Mouse (Mus musculus): ENCODE measurements around the gene Jsrp1. TPM values are rescaled to one million over a fixed set of nuclear protein-coding genes. Genes with fewer than 3 reads are reported as not detected.
A peak's percentile ranks its signal among the peaks of the same experiment; 100 is the strongest.
"Not testable (repeated sequence)": the region's sequence is repeated elsewhere in the genome, so short reads cannot be mapped to it uniquely, and the experiment has no call there.

Gene Jsrp1
- total and polyA plus RNA-seq, 3 experiments = 0.07 TPM; not detected in 2

- DNase-seq (ENCODE audit: low spot score) = no peak
- H3K27me3 ChIP-seq (ENCODE audit: insufficient read depth, low read length) = peaks cover 14% of the 10 kb centered on the region
- TF ChIP-seq CTCF (IDR thresholded peaks at IDR 0.05; ENCODE audit: low read depth, low read length) = no peak
- TF ChIP-seq GATA1 (IDR thresholded peaks at IDR 0.05; ENCODE audit: borderline replicate concordance, low read length) = no peak
- TF ChIP-seq POLR2AphosphoS5 (IDR thresholded peaks at IDR 0.05; ENCODE audit: insufficient replicate concordance, low read depth, low read length) = no peak
- ATAC-seq (ENCODE audit: extremely low read depth, insufficient number of reproducible peaks, low FRiP score, poor library complexity, severe bottlenecking) = no peak
- peaks cover 20% of the 10 kb centered on the region for H3K4me1 ChIP-seq (ENCODE audit: insufficient read depth, low read depth, low read length)
- H3K9me3 ChIP-seq (replicated peaks) = peaks cover 11% of the 10 kb centered on the region
- H3K4me3 ChIP-seq (ENCODE audit: low read depth, low read length) = no peak overlapping the region
- H3K36me3 ChIP-seq (replicated peaks) = no peaks in the 10 kb centered on the region
Measured at GRCm38 (mm10) chr10:80817164-80817563, 3.9 kb upstream of the Jsrp1 start.

- Histone ChIP-seq H3K27me3 (ENCODE audit: insufficient read depth, low read length) (peaks cover 16% of the 10 kb centered on the region), H3K9me3 (replicated peaks) (peaks cover 11% of the 10 kb centered on the region), H3K4me1 (ENCODE audit: insufficient read depth, low read depth, low read length) (peaks cover 19% of the 10 kb centered on the region)
- not testable (repeated sequence) for H3K36me3 ChIP-seq (replicated peaks); ATAC-seq (ENCODE audit: extremely low read depth, insufficient number of reproducible peaks, low FRiP score, poor library complexity, severe bottlenecking); H3K4me3 ChIP-seq (ENCODE audit: low read depth, low read length); DNase-seq (ENCODE audit: low spot score)
Measured at GRCm38 (mm10) chr10:80816303-80816702, 3.0 kb upstream of the Jsrp1 start.

- TF ChIP-seq GATA1 (IDR thresholded peaks at IDR 0.05; ENCODE audit: borderline replicate concordance, low read length) = no peak
- TF ChIP-seq GATA2 (IDR thresholded peaks at IDR 0.05; ENCODE audit: borderline replicate concordance, low read depth, low read length) = no peak
- TF ChIP-seq POLR2AphosphoS5 (IDR thresholded peaks at IDR 0.05; ENCODE audit: insufficient replicate concordance, low read depth, low read length) = no peak
- no peak for TF ChIP-seq TAL1 (conservative IDR thresholded peaks at IDR 0.05; ENCODE audit: low read depth, low read length)
- TF ChIP-seq CTCF (IDR thresholded peaks at IDR 0.05; ENCODE audit: low read depth, low read length) = no peak
- Histone ChIP-seq H3K36me3 (replicated peaks) (no peaks in the 10 kb centered on the region), H3K4me3 (ENCODE audit: low read depth, low read length) (no peak overlapping the region), H3K4me1 (ENCODE audit: insufficient read depth, low read depth, low read length) (peaks cover 26% of the 10 kb centered on the region), H3K9me3 (replicated peaks) (peaks cover 11% of the 10 kb centered on the region), H3K27me3 (ENCODE audit: insufficient read depth, low read length) (peaks cover 25% of the 10 kb centered on the region)
- DNase-seq (ENCODE audit: low spot score) (no peak), ATAC-seq (ENCODE audit: extremely low read depth, insufficient number of reproducible peaks, low FRiP score, poor library complexity, severe bottlenecking) (no peak)
Measured at GRCm38 (mm10) chr10:80814800-80815199, 1.5 kb upstream of the Jsrp1 start.

- Histone ChIP-seq H3K4me3 (ENCODE audit: low read depth, low read length) (no peak overlapping the region), H3K27me3 (ENCODE audit: insufficient read depth, low read length) (peaks cover 40% of the 10 kb centered on the region), H3K9me3 (replicated peaks) (peaks cover 11% of the 10 kb centered on the region), H3K36me3 (replicated peaks) (peaks cover 8% of the 10 kb centered on the region), H3K4me1 (ENCODE audit: insufficient read depth, low read depth, low read length) (peaks cover 26% of the 10 kb centered on the region)
- DNase-seq (ENCODE audit: low spot score) (no peak), ATAC-seq (ENCODE audit: extremely low read depth, insufficient number of reproducible peaks, low FRiP score, poor library complexity, severe bottlenecking) (no peak)
- no peak for TF ChIP-seq POLR2AphosphoS5 (IDR thresholded peaks at IDR 0.05; ENCODE audit: insufficient replicate concordance, low read depth, low read length)
- no peak for TF ChIP-seq GATA1 (IDR thresholded peaks at IDR 0.05; ENCODE audit: borderline replicate concordance, low read length)
- TF ChIP-seq CTCF (IDR thresholded peaks at IDR 0.05; ENCODE audit: low read depth, low read length) = no peak
- TF ChIP-seq TAL1 (conservative IDR thresholded peaks at IDR 0.05; ENCODE audit: low read depth, low read length) = no peak
- TF ChIP-seq GATA2 (IDR thresholded peaks at IDR 0.05; ENCODE audit: borderline replicate concordance, low read depth, low read length) = no peak
Measured at GRCm38 (mm10) chr10:80812391-80813041, 782 bp downstream of the Jsrp1 start.

GRCm38 (mm10) chr10:80810084-80810483 is 3.2 kb downstream of the Jsrp1 start:
- peak overlapping the region; percentile 55; the same call in 1 of the 2 replicates for H3K4me3 ChIP-seq (ENCODE audit: low read depth, low read length)
- H3K4me1 ChIP-seq (ENCODE audit: insufficient read depth, low read depth, low read length) = peaks cover 40% of the 10 kb centered on the region
- TF ChIP-seq TAL1 (conservative IDR thresholded peaks at IDR 0.05; ENCODE audit: low read depth, low read length) = no peak
- no peak for TF ChIP-seq GATA2 (IDR thresholded peaks at IDR 0.05; ENCODE audit: borderline replicate concordance, low read depth, low read length)
- no peak for TF ChIP-seq CTCF (IDR thresholded peaks at IDR 0.05; ENCODE audit: low read depth, low read length)
- no peak for TF ChIP-seq GATA1 (IDR thresholded peaks at IDR 0.05; ENCODE audit: borderline replicate concordance, low read length)
- TF ChIP-seq POLR2AphosphoS5 (IDR thresholded peaks at IDR 0.05; ENCODE audit: insufficient replicate concordance, low read depth, low read length) = no peak
- H3K36me3 ChIP-seq (replicated peaks) = peaks cover 31% of the 10 kb centered on the region
- H3K27me3 ChIP-seq (ENCODE audit: insufficient read depth, low read length) = peaks cover 40% of the 10 kb centered on the region
- peaks cover 25% of the 10 kb centered on the region for H3K9me3 ChIP-seq (replicated peaks)
- no peak for DNase-seq (ENCODE audit: low spot score)
- no peak for ATAC-seq (ENCODE audit: extremely low read depth, insufficient number of reproducible peaks, low FRiP score, poor library complexity, severe bottlenecking)

GRCm38 (mm10) chr10:80808985-80809632 is 4.2 kb downstream of the Jsrp1 start:
- peaks cover 38% of the 10 kb centered on the region for H3K27me3 ChIP-seq (ENCODE audit: insufficient read depth, low read length)
- peaks cover 43% of the 10 kb centered on the region for H3K4me1 ChIP-seq (ENCODE audit: insufficient read depth, low read depth, low read length)
- ATAC-seq (ENCODE audit: extremely low read depth, insufficient number of reproducible peaks, low FRiP score, poor library complexity, severe bottlenecking) (no peak), DNase-seq (ENCODE audit: low spot score) (no peak)
- H3K9me3 ChIP-seq (replicated peaks) = peaks cover 19% of the 10 kb centered on the region
- H3K4me3 ChIP-seq (ENCODE audit: low read depth, low read length) = no peak overlapping the region
- peaks cover 41% of the 10 kb centered on the region for H3K36me3 ChIP-seq (replicated peaks)
- TF ChIP-seq GATA2 (IDR thresholded peaks at IDR 0.05; ENCODE audit: borderline replicate concordance, low read depth, low read length) = no peak
- no peak for TF ChIP-seq TAL1 (conservative IDR thresholded peaks at IDR 0.05; ENCODE audit: low read depth, low read length)
- TF ChIP-seq CTCF (IDR thresholded peaks at IDR 0.05; ENCODE audit: low read depth, low read length) = no peak
- TF ChIP-seq GATA1 (IDR thresholded peaks at IDR 0.05; ENCODE audit: borderline replicate concordance, low read length) = no peak
- TF ChIP-seq POLR2AphosphoS5 (IDR thresholded peaks at IDR 0.05; ENCODE audit: insufficient replicate concordance, low read depth, low read length) = no peak

All from G1E (cell line).